Mouse (Mus musculus) liver, adult 2 months (tissue): ENCODE results near the gene Tmem211.

ENCODE experiments used
- CTCF ChIP-seq: fragments of 200-500 bp; IDR thresholded peaks from 2 replicates; pipeline ENCODE4 v1.5.1; 2011; ENCODE audit warnings: low read depth, low read length, control low read depth
- POLR2A ChIP-seq: fragments of 200-500 bp; IDR thresholded peaks from 2 replicates; pipeline ENCODE4 v1.6.1; 2011; ENCODE audit warnings: low read length, control low read depth; ENCODE audit not compliant: insufficient read depth; ENCODE audit errors: extremely low read depth

GRCm38 (mm10) chr5:113220383-113221146, 6.1 kb upstream of the Tmem211 start:
- TF ChIP-seq POLR2A: no peak
- no peak for TF ChIP-seq CTCF
